Mouse (Mus musculus): ENCODE results near the gene Gpr63. TPM values are rescaled to one million over a fixed set of nuclear protein-coding genes. Genes with fewer than 3 reads are reported as not detected.
"Not testable (repeated sequence)": the region's sequence is repeated elsewhere in the genome, so short reads cannot be mapped to it uniquely, and the experiment has no call there.

Gpr63 gene
- total and polyA plus RNA-seq, 2 experiments from 2014 or later, result 0.18 to 0.69 TPM

DNA sequence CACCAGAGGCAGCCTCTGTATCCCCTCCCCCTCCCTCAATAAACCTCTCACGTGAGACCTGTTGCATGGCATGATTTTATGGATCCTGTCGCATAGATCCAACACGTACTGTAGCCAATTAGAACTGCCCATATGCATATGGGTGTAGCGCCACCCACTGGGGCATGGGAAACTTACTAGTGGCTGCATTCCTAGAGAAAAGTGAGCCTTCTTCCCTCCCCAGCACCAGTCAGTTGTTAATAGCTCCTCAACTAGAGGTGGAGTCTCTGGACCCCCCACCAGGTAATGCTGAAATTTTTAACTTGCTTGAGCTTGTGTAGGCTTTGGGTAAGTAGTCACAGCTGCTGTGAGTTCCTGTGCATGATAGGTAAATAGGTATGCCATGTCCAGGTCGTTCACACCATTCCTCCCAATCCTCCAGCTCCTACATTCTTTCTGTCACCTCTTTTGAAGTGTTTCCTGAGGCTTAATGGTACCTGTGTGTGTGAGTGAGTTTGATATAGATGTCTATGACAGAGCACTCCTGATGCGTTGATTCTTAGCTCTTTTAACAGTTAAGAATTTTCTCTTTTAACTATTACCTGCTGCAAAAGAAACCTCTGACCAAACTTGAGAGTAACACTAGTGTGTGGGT lies 69.1 kb downstream of the Gpr63 start:
- H3K4me2 ChIP-seq (ENCODE audit: low read depth, low read length), result no peak overlapping the region
- no peaks in the 10 kb centered on the region for H3K27me3 ChIP-seq (ENCODE audit: control insufficient read depth, insufficient read depth, low read length)
- no peak overlapping the region for H3K27ac ChIP-seq (ENCODE audit: low read depth)
- no peak overlapping the region for H3K4me3 ChIP-seq (ENCODE audit: low read depth, low read length)
- no peaks in the 10 kb centered on the region for H3K36me3 ChIP-seq (replicated peaks; ENCODE audit: control insufficient read depth, insufficient read depth, low read length)
- no peaks in the 10 kb centered on the region for H3K4me1 ChIP-seq (ENCODE audit: control insufficient read depth, insufficient read depth)
- WGBS, result 17% methylated on average over 6 of the region's 6 CpGs
- ATAC-seq (ENCODE audit: insufficient read depth, low read depth), result no peak
- no peak for DNase-seq (ENCODE audit: low spot score)
- no peak overlapping the region for H3K9ac ChIP-seq (replicated peaks; ENCODE audit: low read depth, low read length)
- no peak for TF ChIP-seq EP300 (IDR thresholded peaks at IDR 0.05; ENCODE audit: low read depth)
- peak; percentile 47 for TF ChIP-seq CTCF (IDR thresholded peaks at IDR 0.05; ENCODE audit: low read depth)
- no peaks in the 10 kb centered on the region for H3K9me3 ChIP-seq (replicated peaks; ENCODE audit: control insufficient read depth, low read length)

DNA sequence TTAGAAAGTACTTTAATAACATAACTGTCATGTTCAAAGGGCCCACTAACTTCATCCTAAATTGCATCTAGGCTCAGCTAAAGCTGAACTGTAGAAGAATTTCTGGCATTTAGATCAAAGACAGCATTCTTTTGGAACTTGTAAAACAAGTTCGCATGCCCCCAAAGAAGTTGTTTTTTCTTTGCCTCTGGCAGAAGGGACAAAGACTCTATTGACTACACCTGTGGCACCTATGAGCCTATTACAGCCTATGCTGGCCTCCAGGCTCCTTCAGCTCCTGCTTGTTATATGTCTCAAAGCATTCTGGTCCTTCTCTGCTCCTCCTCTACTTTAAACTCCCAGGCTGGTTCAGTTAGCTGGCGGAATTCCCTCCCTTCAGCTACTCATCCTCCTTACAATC lies 69.6 kb downstream of the Gpr63 start:
- ATAC-seq (ENCODE audit: insufficient read depth, low read depth), result no peak
- no peak for DNase-seq (ENCODE audit: low spot score)
- H3K9me3 ChIP-seq (replicated peaks; ENCODE audit: control insufficient read depth, low read length), result no peaks in the 10 kb centered on the region
- no peak overlapping the region for H3K4me3 ChIP-seq (ENCODE audit: low read depth, low read length)
- no peaks in the 10 kb centered on the region for H3K27me3 ChIP-seq (ENCODE audit: control insufficient read depth, insufficient read depth, low read length)
- no peak for TF ChIP-seq EP300 (IDR thresholded peaks at IDR 0.05; ENCODE audit: low read depth)
- TF ChIP-seq CTCF (IDR thresholded peaks at IDR 0.05; ENCODE audit: low read depth), result no peak
- WGBS, result 55% methylated on average over 2 of the region's 2 CpGs
- H3K27ac ChIP-seq (ENCODE audit: low read depth), result no peak overlapping the region
- no peak overlapping the region for H3K4me2 ChIP-seq (ENCODE audit: low read depth, low read length)
- no peak overlapping the region for H3K9ac ChIP-seq (replicated peaks; ENCODE audit: low read depth, low read length)
- H3K36me3 ChIP-seq (replicated peaks; ENCODE audit: control insufficient read depth, insufficient read depth, low read length), result no peaks in the 10 kb centered on the region
- H3K4me1 ChIP-seq (ENCODE audit: control insufficient read depth, insufficient read depth), result no peaks in the 10 kb centered on the region

DNA sequence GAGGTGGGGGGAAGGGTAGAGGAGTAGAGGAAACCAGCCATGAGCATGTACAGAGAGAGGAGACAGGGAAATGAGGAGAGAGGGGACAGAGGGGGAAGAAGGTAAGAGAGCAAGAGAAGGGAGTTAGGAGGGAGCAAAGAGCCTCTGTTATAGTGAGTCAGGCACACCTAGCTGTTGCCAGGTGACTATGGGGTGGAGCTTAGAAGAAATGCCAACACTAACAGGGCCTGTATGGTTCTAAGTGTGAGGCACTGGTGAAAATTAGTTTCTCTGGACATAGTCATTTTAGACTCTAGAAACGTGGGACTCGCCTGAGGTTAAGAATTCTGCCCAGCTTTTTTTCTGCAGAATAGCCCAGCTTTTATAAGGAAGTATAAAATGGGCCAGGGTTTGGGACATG lies 71.1 kb downstream of the Gpr63 start:
- H3K27ac ChIP-seq (ENCODE audit: low read depth), result no peak overlapping the region
- no peaks in the 10 kb centered on the region for H3K27me3 ChIP-seq (ENCODE audit: control insufficient read depth, insufficient read depth, low read length)
- WGBS, result 54% methylated on average over 2 of the region's 2 CpGs
- H3K36me3 ChIP-seq (replicated peaks; ENCODE audit: control insufficient read depth, insufficient read depth, low read length), result no peaks in the 10 kb centered on the region
- H3K4me3 ChIP-seq (ENCODE audit: low read depth, low read length), result no peak overlapping the region
- ATAC-seq (ENCODE audit: insufficient read depth, low read depth) (no peak), DNase-seq (ENCODE audit: low spot score) (no peak)
- no peak overlapping the region for H3K4me2 ChIP-seq (ENCODE audit: low read depth, low read length)
- H3K9me3 ChIP-seq (replicated peaks; ENCODE audit: control insufficient read depth, low read length), result no peaks in the 10 kb centered on the region
- no peak overlapping the region for H3K9ac ChIP-seq (replicated peaks; ENCODE audit: low read depth, low read length)
- H3K4me1 ChIP-seq (ENCODE audit: control insufficient read depth, insufficient read depth), result no peaks in the 10 kb centered on the region
- TF ChIP-seq EP300 (IDR thresholded peaks at IDR 0.05; ENCODE audit: low read depth) (no peak), CTCF (IDR thresholded peaks at IDR 0.05; ENCODE audit: low read depth) (no peak)

DNA sequence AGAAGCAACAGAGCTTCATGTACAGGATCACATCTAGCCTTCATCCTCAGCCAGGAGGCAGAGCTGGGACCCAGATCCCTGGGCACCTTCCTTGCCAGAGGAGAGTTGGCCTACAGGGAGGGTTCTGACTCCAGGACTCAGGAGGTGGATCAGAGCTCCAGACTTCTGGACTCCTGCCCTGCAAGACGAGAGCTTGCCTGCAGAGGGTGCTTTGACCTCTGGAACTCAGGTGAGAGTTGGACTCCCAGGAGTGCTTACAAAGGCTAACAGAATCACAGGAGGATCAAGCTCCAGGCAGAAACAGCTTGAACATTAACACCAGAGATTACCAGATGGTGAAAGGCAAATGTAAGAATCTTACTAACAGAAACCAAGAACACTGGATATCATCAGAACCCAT lies 89.3 kb downstream of the Gpr63 start:
- DNase-seq (ENCODE audit: low spot score); H3K4me3 ChIP-seq (ENCODE audit: low read depth, low read length); H3K4me1 ChIP-seq (ENCODE audit: control insufficient read depth, insufficient read depth); H3K4me2 ChIP-seq (ENCODE audit: low read depth, low read length); H3K9ac ChIP-seq (replicated peaks; ENCODE audit: low read depth, low read length); H3K36me3 ChIP-seq (replicated peaks; ENCODE audit: control insufficient read depth, insufficient read depth, low read length); H3K27ac ChIP-seq (ENCODE audit: low read depth); H3K9me3 ChIP-seq (replicated peaks; ENCODE audit: control insufficient read depth, low read length); H3K27me3 ChIP-seq (ENCODE audit: control insufficient read depth, insufficient read depth, low read length); ATAC-seq (ENCODE audit: insufficient read depth, low read depth): not testable (repeated sequence)
- WGBS, result 56% methylated on average over 1 of the region's 1 CpGs

Other genes starting within 250 kb of the Gpr63 start
- 8.5 and 12.3 TPM in 2 replicates for gene Klhl32, start 115.3 kb upstream of the Gpr63 start, total RNA-seq (2014; rRNA removed; ENCODE audit: low replicate concordance)
- gene Klhl32, start 115.3 kb upstream of the Gpr63 start, polyA plus RNA-seq (2015; fragmentation: Nextera tagmentation; extraction: Ambion mirVana), result 5.7 and 6.2 TPM in 2 replicates
- 14.0 and 26.4 TPM in 2 replicates for gene Ndufaf4, start 68.3 kb upstream of the Gpr63 start, total RNA-seq (2014; rRNA removed; ENCODE audit: low replicate concordance)
- gene Ndufaf4, start 68.3 kb upstream of the Gpr63 start, polyA plus RNA-seq (2015; fragmentation: Nextera tagmentation; extraction: Ambion mirVana), result 113 and 125 TPM in 2 replicates

Data from heart, postnatal 0 days (tissue).